Mouse (Mus musculus) stomach, postnatal 0 days (tissue): ENCODE measurements around the gene Prkce. TPM values are rescaled to one million over a fixed set of nuclear protein-coding genes. Genes with fewer than 3 reads are reported as not detected.

Experiments
- ATAC-seq: fragments of 200-750 bp; cut with Nextera tagmentation; 2 replicates; pipeline ENCODE4 v1.8.0; 2017; ENCODE audit not compliant: low FRiP score, low TSS enrichment
- DNase-seq: peaks from one replicate; pipeline ENCODE4 v3.0.0-alpha.2; 2016; ENCODE audit warnings: low spot score
- H3K27ac ChIP-seq: fragments of 300-500 bp; sonication (generic); replicated peaks from 2 replicates; pipeline ENCODE4 v1.5.1; 2014; ENCODE audit warnings: mild to moderate bottlenecking, control low read depth
- H3K27me3 ChIP-seq: fragments of 300-500 bp; sonication (generic); 2 replicates; pipeline ENCODE4 v1.6.1; 2014; ENCODE audit warnings: low read length; ENCODE audit not compliant: control insufficient read depth, insufficient read depth
- H3K36me3 ChIP-seq: fragments of 300-500 bp; sonication (generic); 2 replicates; pipeline ENCODE4 v1.6.1; 2014; ENCODE audit warnings: low read length, mixed read lengths; ENCODE audit not compliant: control insufficient read depth, insufficient read depth
- H3K4me1 ChIP-seq: fragments of 300-500 bp; sonication (generic); replicated peaks from 2 replicates; pipeline ENCODE4 v1.6.1; 2014; ENCODE audit warnings: antibody characterized with exemption; ENCODE audit not compliant: control insufficient read depth, insufficient read depth
- H3K4me2 ChIP-seq: fragments of 300-500 bp; sonication (generic); replicated peaks from 2 replicates; pipeline ENCODE4 v1.6.1; 2014; ENCODE audit warnings: low read depth, mild to moderate bottlenecking, control low read depth, moderate library complexity
- H3K4me3 ChIP-seq: fragments of 300-500 bp; sonication (generic); 2 replicates; pipeline ENCODE4 v1.5.1; 2014; ENCODE audit warnings: low read depth, low read length, control low read depth
- H3K9ac ChIP-seq: fragments of 300-500 bp; sonication (generic); 2 replicates; pipeline ENCODE4 v1.6.1; 2014; ENCODE audit warnings: mild to moderate bottlenecking, low read length, control low read depth, mixed read lengths
- H3K9me3 ChIP-seq: fragments of 300-500 bp; sonication (generic); 2 replicates; pipeline ENCODE4 v1.6.1; 2016; ENCODE audit warnings: low read length; ENCODE audit not compliant: control insufficient read depth
- CTCF ChIP-seq: IDR thresholded peaks from 2 replicates; pipeline ENCODE4 v1.5.1; 2016; ENCODE audit warnings: antibody characterized with exemption, low read depth, mild to moderate bottlenecking, moderate library complexity
- EP300 ChIP-seq: optimal IDR thresholded peaks from 2 replicates; pipeline ENCODE3; 2016; ENCODE audit warnings: antibody characterized with exemption
- WGBS: fragments of 180-500 bp; shearing (Covaris S2); extraction: QIAGEN DNeasy Blood & Tissue Kit; methylation state at CpG from one replicate; pipeline ENCODE4 v1.1.7; 2014; 5-methylcytosine and 5-hydroxymethylcytosine counted together
- polyA plus RNA-seq: library from polyadenylated mRNA; unstranded; fragments of >200 nt; fragmentation: Nextera tagmentation; extraction: Ambion mirVana; gene quantifications from 2 replicates; pipeline ENCODE4 v1.2.1, GENCODE M21; 2015

Prkce gene
- polyA plus RNA-seq, 1 experiment from 2014 or later: 3.4 TPM

DNA sequence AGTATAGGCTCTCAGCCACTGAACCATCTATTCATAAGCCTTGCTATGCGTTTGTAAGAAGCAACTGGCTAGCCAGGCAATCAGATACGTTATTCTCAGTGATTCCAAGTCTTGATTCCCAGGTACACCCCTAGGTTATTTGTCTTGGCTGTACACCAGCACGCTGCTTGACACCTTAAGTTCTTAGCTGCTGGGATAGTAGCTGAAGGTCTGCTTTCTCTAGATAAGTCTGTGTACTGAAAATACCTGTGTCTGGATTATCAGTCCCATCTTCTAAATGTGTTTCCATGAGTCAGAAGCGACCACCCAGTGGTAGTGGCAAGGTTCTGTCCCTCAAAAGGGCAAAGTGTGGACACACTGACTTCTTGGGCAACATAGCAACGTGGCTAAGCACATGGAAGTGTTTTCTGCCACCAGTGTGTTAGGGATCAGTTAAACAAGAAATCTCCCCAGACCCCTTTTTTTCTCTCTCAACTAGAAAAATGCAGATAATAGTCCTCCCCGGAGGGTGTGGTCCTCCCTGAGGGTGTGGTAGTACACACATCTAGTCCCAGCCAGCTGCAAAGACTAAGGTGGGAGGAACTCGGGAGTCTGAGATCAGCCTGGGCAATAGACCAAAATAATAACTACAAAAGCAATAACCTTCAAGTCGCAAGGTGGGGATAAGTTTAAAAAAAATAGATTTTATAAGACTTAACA lies 442.8 kb downstream of the Prkce start:
- Histone ChIP-seq H3K27ac (no peak overlapping the region), H3K9me3 (no peaks in the 10 kb centered on the region), H3K4me1 (no peaks in the 10 kb centered on the region), H3K9ac (no peak overlapping the region), H3K4me3 (no peak overlapping the region), H3K4me2 (no peak overlapping the region), H3K27me3 (no peaks in the 10 kb centered on the region), H3K36me3 (no peaks in the 10 kb centered on the region)
- WGBS: 50% methylated on average over 8 of the region's 8 CpGs
- TF ChIP-seq EP300: no peak
- TF ChIP-seq CTCF: no peak
- ATAC-seq (no peak), DNase-seq (no peak)

DNA sequence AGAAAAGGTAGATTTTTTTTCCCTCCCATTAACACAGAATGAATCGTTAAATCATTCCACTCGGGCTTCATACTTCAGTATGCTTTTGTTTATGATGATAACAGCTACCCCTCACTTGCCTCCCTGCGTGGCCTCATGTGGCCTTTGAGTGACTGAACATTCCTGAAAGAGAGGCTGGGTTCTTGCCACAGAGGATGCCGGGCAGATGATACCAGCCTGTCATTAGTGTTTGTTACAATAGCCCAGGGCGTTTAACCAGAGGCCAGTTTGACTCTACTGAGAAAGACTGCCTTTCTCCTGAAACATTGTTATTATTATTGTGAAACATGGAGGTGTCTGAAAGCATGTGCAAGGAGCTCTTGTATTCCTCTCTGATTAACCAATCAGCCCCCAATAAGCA lies 444.2 kb downstream of the Prkce start:
- H3K27ac ChIP-seq: no peak overlapping the region
- no peak overlapping the region for H3K9ac ChIP-seq
- no peak for TF ChIP-seq EP300
- no peak for TF ChIP-seq CTCF
- WGBS: 56% methylated on average over 5 of the region's 5 CpGs
- DNase-seq (no peak), ATAC-seq (no peak)
- no peaks in the 10 kb centered on the region for H3K9me3 ChIP-seq
- H3K4me1 ChIP-seq: no peaks in the 10 kb centered on the region
- H3K27me3 ChIP-seq: no peaks in the 10 kb centered on the region
- H3K4me3 ChIP-seq: no peak overlapping the region
- no peak overlapping the region for H3K4me2 ChIP-seq
- no peaks in the 10 kb centered on the region for H3K36me3 ChIP-seq

- no peak for ATAC-seq
- WGBS: 62% methylated on average over 13 of the region's 13 CpGs
These were observed 448.2 kb downstream of the Prkce start for GRCm38 (mm10) chr17:86615592-86616291.

GRCm38 (mm10) chr17:86617570-86618237 lies 450.1 kb downstream of the Prkce start:
- TF ChIP-seq EP300 (no peak), CTCF (no peak)
- H3K9me3 ChIP-seq: no peaks in the 10 kb centered on the region
- H3K4me3 ChIP-seq: no peak overlapping the region
- 52% methylated on average over 3 of the region's 3 CpGs for WGBS
- ATAC-seq: no peak
- no peak overlapping the region for H3K27ac ChIP-seq
- no peak for DNase-seq
- H3K9ac ChIP-seq: no peak overlapping the region
- H3K36me3 ChIP-seq: no peaks in the 10 kb centered on the region
- no peak overlapping the region for H3K4me2 ChIP-seq
- no peaks in the 10 kb centered on the region for H3K4me1 ChIP-seq
- H3K27me3 ChIP-seq: no peaks in the 10 kb centered on the region

More at GRCm38 (mm10) chr17:86615592-86616291, 448.2 kb downstream of the Prkce start:
- Histone ChIP-seq H3K4me3 (no peak overlapping the region), H3K9me3 (no peaks in the 10 kb centered on the region), H3K4me2 (no peak overlapping the region), H3K4me1 (no peaks in the 10 kb centered on the region), H3K27ac (no peak overlapping the region), H3K36me3 (no peaks in the 10 kb centered on the region), H3K9ac (no peak overlapping the region), H3K27me3 (no peaks in the 10 kb centered on the region)
- TF ChIP-seq CTCF (no peak), EP300 (no peak)
- no peak for DNase-seq

- H3K36me3 ChIP-seq: no peaks in the 10 kb centered on the region
- no peaks in the 10 kb centered on the region for H3K27me3 ChIP-seq
- H3K4me1 ChIP-seq: no peaks in the 10 kb centered on the region
- no peak for DNase-seq
- peak overlapping the region; percentile 40; the same call in 1 of the 2 replicates for H3K27ac ChIP-seq
- H3K4me2 ChIP-seq: no peak overlapping the region
- TF ChIP-seq EP300 (no peak), CTCF (no peak)
- H3K4me3 ChIP-seq: no peak overlapping the region
- no peak for ATAC-seq
- WGBS: 52% methylated on average over 4 of the region's 4 CpGs
- no peaks in the 10 kb centered on the region for H3K9me3 ChIP-seq
- no peak overlapping the region for H3K9ac ChIP-seq
These were observed 450.9 kb downstream of the Prkce start for GRCm38 (mm10) chr17:86618431-86618861.
